Mouse (Mus musculus): ENCODE measurements around the gene Nebl. TPM values are rescaled to one million over a fixed set of nuclear protein-coding genes. Genes with fewer than 3 reads are reported as not detected.

Nebl gene
- total RNA-seq (2021), result 10 to 100 TPM; 70.4 to 79.5 TPM

- peak; percentile 80 to 83 for DNase-seq (ENCODE audit: low spot score in 2 of 2)
- intact Hi-C loops (cut with DNase I), result loop anchor here (2.0 to 5.0 kb wide), 3 partner anchors 86 to 326 kb away; partner anchors contain the start of gene Mllt10
Measured at GRCm38 (mm10) chr2:17730957-17731830, at the start of gene Nebl. Nebl (minus strand) TSS chr2:17731464.

DNA sequence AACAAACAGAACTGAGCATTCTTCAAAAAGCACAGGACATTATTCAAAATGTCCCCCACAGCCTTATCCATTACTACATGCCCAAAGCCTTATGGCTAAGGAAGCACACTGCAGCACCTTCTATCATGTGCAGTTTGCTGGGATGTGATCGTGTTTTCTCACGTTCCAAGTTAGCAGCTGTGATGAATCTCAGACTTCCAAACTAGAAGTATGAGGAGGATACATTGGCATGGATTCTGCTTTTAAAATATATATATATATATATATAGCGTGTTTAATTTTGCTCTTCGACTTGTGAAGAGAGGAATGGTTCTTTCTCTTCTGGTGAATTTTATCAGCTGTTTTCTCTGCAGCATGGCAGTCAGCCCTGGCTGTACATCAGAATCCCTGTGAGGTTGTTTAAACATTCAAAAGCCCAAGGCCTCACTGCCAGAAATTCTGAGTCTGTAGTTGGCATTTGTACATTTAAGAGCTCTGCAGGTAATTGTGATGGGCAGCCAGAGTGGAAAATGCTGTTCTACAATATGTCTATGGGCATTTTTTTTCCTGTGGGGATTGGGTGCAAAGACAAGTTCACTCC lies 39.1 kb upstream of the Nebl start:
- intact Hi-C loops (cut with DNase I), result no loop called here
- DNase-seq (ENCODE audit: low spot score in 2 of 2), result peak; percentile 17 to 37

DNA sequence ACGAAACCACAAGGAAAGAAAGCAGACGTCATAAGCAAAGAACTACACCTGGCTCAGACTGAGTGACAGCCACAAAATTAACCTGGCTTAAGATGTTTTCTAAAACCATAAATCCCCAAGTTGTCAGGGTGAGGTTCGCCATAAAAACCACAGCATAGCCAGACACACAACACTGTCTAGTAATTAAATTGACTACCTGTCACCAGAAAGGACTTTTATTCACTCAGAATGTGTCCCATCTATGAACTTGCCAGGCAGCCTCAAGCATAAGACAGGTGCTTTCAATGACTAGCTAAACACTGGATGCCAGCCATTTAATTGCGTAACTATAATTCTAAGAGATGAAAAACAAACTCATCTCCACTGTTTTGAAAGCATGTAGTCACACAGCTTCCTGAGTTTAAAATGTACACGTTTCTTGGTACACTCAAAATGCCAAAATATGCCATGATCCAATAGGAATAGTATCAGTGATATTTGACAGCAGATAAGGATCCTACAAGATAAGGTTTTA lies 38.0 kb upstream of the Nebl start:
- DNase-seq (ENCODE audit: low spot score in 2 of 2), result no peak
- intact Hi-C loops (cut with DNase I), result no loop called here

DNA sequence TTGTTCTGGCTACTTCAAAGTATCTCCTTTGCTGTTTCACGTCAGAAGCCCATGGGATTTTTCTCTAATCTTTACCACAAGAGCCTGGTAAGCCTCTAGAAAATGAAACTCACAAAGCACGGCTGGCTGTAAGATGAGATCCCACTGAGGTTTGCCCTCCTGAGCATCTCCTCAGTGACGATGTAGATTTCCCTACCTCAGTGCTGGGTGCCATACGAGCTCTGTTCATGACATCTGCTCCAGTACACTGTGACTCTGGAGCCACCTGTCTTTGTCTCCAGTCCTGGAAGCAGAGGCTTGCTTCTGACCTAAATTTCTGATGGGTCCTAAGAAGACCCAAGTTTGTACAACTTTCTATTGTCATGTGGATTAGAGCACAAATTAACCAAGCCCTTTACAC lies 25.0 kb upstream of the Nebl start:
- intact Hi-C loops (cut with DNase I), result no loop called here
- no peak for DNase-seq (ENCODE audit: low spot score in 2 of 2)

DNA sequence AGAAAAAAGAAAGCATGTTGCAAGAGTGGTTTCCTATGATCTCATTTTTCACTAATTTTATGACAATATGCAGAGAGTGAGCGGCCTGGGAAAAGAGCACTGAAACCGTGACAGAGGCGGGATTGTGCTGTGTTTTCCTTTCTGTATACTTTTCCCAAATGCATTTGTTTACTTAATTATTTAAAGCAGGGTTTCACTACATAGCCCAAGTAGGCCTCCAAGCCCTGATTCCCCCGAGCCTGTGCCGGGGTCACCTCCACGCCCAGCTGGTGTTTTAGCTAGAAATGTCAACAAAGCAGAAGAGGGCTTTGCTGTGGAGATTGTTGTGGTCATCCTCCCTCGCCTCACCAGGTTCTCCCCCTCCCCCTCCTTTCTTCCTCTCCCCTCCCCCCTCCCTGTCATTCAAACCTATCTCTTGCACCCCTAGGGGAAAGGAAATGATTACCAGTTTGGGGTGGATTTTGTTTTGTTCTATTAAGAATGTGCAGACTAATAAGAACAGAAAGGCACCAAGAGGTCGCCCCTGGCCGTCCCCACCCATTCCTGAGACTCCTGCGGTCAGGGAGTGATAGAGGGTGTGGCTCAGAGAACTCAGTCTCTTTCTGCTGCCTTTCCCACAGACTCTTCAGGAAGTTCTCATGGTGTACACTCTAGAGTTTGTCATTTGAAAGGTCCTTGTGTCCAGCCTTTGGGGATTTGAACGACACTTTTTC lies 10.9 kb upstream of the Nebl start:
- no peak for DNase-seq (ENCODE audit: low spot score in 2 of 2)
- intact Hi-C loops (cut with DNase I), result no loop called here

- DNase-seq (ENCODE audit: low spot score in 2 of 2), result no peak
- intact Hi-C loops (cut with DNase I), result no loop called here
Measured at GRCm38 (mm10) chr2:17741555-17741954, 10.3 kb upstream of the Nebl start.

GRCm38 (mm10) chr2:17740454-17740853 lies 9.2 kb upstream of the Nebl start:
- intact Hi-C loops (cut with DNase I), result no loop called here
- DNase-seq (ENCODE audit: low spot score in 2 of 2), result no peak

GRCm38 (mm10) chr2:17732210-17732609 lies 946 bp upstream of the Nebl start:
- intact Hi-C loops (cut with DNase I), result loop anchor here (5.0 kb wide), 2 partner anchors 110 to 325 kb away; partner anchors contain the start of gene Mllt10
- no peak for DNase-seq (ENCODE audit: low spot score in 2 of 2)

GRCm38 (mm10) chr2:17731831-17732200 lies 552 bp upstream of the Nebl start:
- intact Hi-C loops (cut with DNase I), result loop anchor here (2.0 to 5.0 kb wide), 3 partner anchors 87 to 325 kb away; partner anchors contain the start of gene Mllt10

DNA sequence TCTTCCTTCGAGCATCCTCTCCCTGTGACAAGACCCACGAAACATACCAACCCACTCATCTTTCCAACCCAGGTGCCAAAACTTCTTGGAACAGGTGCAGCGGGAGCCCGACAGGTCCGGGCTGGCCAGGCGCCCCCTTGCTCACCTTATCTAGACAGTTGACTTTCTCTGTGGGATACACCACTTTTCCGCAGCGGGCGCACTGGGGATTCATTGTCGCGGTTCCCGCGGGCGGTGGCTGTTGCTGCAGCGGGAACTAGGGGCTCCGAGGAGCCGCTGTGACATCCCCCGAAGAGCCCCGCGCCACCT lies 662 bp downstream of the Nebl start:
- intact Hi-C loops (cut with DNase I), result loop anchor here (2.0 to 5.0 kb wide), 3 partner anchors 86 to 327 kb away; partner anchors contain the start of gene Mllt10
- DNase-seq (ENCODE audit: low spot score in 2 of 2), result no peak

More at GRCm38 (mm10) chr2:17731831-17732200, 552 bp upstream of the Nebl start:
- no peak for DNase-seq (ENCODE audit: low spot score in 2 of 2)

DNA sequence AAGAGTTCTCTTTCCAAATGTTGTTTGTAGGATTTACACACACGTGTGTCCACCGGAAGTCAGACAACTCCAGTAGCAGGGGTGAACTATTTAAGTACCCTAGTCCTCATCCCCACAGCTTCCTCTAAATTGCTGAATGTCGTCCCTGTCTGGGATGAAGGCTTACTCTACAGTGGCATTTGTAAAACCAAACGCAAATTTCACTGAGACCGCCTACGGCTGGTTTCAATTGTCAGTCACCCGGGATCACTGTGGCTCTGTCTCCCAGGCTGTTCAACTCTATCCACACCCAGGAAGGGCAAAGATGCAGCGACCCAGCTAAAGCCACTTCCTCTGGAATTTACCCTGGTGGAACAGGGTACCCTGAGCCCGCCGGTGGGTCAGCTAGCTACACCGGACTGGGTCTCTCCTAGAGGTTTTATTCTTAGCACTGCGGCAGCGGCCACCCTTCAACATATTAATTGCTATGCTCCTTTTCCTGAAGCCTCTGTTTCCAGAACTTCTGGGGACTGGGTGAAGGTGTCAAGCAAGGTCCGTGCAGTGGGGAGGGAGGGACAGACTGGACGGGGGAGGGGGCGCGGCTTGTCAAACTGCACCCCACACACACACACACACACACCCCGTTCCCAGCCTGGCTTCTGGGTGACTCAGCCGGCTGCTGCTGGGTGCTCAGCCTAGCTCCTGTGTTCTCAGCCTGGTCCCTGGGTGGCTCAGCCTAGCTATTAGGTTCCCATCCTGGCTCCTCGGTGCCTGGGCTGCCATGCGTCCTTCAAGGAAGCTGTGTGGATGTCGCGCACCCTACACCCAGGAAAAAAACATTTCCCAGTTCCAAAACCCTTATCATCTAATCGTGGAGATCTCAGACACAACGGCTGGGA lies 1.3 kb downstream of the Nebl start:
- intact Hi-C loops (cut with DNase I), result loop anchor here (2.0 to 5.0 kb wide), 3 partner anchors 85 to 327 kb away; partner anchors contain the start of gene Mllt10
- DNase-seq (ENCODE audit: low spot score in 2 of 2), result peak; percentile 41 to 52

DNA sequence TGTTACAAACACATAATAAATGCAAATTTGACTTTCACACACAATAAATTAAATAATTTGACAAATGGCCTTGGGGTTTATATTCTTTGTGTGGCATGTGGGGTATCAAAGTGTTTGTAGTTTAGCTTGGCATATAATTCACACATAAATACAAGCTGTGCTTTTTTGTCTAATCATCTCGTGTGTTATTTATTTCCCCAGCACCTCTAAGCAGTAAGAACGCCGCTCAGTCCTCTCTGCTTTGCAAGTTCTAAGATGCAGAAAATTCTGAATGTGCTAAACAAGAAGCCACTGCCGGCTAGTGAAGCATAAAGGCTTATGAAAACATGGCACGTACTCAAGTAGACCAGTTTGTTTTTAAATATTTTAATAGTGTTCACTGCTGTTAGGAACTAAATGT lies 6.9 kb downstream of the Nebl start:
- intact Hi-C loops (cut with DNase I), result no loop called here
- DNase-seq (ENCODE audit: low spot score in 2 of 2), result no peak

DNA sequence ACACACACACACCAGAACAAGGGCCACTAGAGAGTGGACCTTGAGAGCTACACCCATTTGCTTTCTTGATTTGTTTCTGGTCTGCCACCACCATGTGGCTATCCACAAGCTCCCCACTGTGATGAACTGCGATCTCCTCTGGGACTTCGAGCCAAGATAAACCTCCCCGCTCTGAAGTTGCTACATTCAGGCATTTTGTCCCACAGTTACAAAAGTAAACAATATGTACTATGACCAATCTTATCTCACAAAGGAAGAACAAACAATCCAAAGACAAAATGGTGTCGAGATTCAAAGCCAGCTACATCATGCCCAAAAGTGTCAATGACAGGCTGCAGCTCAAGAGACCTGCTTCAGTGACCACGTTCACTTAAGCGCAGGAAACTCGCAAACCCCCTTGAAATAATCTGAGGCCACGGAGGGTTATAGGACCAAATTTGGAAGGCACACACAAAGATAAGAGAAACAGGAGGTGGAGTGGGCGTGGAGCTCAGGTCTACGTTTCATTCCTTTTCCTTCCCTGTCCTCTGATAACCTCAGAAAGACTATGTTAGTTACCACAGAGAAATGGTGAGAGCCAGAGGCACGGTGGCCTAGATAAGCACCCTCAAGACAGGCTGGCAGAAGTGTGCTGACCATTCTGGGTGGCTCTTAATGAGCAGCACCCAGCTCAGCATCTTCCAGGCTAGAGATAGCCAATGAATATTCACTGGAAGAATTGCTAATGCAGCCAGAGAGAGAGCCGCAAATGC lies 7.8 kb downstream of the Nebl start:
- intact Hi-C loops (cut with DNase I), result no loop called here

DNA sequence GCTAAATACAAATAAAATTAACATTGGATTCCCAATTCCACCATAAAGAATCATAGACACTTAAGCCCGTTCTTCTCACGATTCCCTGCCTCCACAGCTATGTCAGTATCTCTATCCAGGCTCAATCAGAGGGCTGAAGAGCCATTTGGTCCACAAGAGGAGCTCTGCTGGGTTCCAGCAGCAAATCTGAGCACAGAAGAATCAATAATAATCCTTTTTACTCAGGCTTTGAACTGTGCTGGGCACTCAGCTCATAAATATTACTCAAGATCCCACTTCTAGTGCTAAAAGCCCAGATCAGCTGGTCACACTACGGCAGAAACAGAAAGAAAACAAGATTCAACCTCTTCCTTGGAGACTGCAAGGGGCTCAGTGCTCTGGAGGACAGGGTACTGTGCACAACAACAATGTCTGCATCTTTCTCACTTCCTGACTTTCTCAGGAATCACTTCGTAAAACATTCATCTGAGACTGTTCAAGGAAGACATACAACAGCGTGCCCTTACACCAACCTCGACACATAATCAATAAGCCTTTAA lies 10.0 kb downstream of the Nebl start:
- intact Hi-C loops (cut with DNase I), result no loop called here
- no peak for DNase-seq (ENCODE audit: low spot score in 2 of 2)

More for the DNA sequence above, 7.8 kb downstream of the Nebl start:
- DNase-seq (ENCODE audit: low spot score in 2 of 2), result no peak

GRCm38 (mm10) chr2:17718281-17718680 lies 13.0 kb downstream of the Nebl start:
- DNase-seq (ENCODE audit: low spot score in 2 of 2), result no peak
- intact Hi-C loops (cut with DNase I), result no loop called here

- intact Hi-C loops (cut with DNase I), result no loop called here
- no peak for DNase-seq (ENCODE audit: low spot score in 2 of 2)
Measured at GRCm38 (mm10) chr2:17717200-17717599, 14.1 kb downstream of the Nebl start.

DNA sequence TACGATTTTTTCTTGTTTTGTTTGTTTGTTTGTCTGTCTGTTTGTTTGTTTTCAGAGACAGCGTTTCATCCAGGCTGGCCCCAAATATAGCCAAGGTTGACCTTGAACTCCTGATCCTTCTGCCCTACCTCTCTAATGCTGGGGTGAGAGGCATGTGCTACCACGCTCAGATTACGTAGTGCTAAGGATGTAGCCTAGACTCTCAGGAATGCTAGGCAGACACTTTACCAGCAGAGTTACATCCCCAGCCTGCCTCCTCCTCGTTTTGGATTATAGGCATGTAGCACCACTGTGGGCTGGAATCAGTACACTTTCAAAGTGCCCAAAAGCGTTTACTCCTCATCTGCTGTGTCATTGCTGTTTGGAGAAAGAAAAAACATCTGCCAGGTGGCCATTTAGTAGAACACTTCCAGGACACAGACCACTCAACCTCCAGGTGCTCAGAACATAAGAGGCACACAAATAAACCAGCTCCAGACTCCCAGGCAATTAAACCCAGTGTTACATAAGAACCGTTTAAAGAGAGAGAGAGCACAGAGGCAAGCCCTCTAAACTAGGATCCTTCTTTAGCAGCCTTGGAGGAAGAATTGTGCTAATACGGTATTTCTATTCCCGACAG lies 16.0 kb downstream of the Nebl start:
- intact Hi-C loops (cut with DNase I), result no loop called here

DNA sequence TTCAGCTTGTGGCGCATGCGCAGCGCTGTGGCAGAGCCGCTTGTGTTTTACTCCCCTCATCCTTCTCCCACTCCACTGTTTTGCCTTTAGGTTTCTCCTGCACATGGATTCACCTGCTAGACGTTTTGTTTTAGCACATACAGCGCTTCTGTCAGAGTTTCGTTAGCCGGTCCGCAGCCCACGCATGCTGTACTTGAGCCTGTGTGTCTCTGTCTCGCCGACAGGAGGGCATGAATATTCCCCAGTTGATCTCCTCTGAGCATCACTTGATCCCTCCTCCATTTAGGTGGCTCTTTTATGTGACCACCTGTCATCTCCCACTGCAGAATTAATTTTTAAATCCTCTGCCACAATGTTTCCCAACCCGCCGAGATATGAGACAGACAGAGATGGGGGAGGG lies 16.6 kb downstream of the Nebl start:
- intact Hi-C loops (cut with DNase I), result no loop called here
- DNase-seq (ENCODE audit: low spot score in 2 of 2), result no peak

More for the DNA sequence above, 16.0 kb downstream of the Nebl start:
- peak; percentile 27 to 31 for DNase-seq (ENCODE audit: low spot score in 2 of 2)

Data from left cerebral cortex, postnatal 36 days (tissue).